Mouse (Mus musculus) left cerebral cortex, adult 11 months (tissue): ENCODE data around the gene Olfr1377.
"Not testable (repeated sequence)": the region's sequence is repeated elsewhere in the genome, so short reads cannot be mapped to it uniquely, and the experiment has no call there.

Experiments used
- DNase-seq: peaks from one replicate; pipeline ENCODE4 v3.0.0; 2022; ENCODE audit warnings: low spot score

Olfr1377 gene

DNA sequence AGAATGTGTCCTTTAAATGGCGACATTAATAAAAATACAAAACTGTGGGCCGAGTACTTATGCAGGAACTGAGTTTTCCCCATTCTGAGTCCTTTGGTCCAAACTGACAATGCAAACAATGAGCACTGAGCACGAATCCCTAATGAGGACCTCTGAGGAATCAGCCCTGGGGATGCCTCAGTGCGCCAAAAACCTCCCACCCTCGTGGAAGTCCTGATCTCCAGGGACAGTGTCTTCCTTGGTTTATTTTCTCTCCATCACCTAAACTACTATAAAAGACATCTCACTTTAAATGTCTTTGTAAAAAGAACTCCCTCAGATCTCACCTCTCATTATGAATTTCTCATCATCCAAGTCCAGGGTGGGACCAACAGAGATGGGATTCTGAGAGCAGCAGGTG lies at the start of gene Olfr1377:
TSS of gene Olfr1377 (plus strand) at position 301 of the 400 bp plus-strand sequence.
- no peak for DNase-seq

DNA sequence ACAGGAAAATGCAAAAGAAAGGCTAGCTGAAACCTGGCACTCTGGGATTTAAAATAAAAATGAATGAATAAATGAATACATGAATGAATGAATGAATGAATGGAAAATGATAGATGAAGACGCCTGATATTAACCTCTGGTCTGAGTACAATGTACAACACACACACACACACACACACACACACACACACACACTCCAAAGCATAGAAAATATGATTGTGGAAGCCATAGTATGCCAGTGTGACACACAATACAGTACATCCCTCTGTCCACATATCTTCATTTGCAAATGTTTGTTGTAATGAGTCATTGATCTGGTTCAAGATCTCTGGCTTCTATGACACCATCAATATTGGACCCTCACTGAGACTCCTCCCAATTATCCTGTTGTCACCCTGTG lies 49.7 kb upstream of the Olfr1377 start:
- DNase-seq, result no peak

DNA sequence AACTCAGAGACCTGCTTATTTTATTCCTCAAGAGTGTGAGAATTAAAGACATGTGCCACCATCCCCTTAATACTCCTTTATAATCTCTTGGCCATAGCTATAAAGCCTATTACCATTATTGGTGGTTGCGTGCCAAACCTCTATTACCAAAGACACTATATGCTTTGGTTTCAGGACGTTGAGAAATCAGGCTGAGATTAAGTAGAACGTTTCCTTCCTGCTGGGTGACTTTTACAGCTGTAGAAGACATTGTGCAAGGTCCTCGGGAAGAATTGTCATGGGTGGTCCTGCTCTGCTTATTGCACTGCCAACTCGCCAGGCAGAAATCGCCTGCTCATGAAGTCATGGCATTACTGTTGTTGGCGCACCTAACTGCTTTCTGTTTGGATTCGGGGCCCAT lies 43.3 kb upstream of the Olfr1377 start:
- no peak for DNase-seq

- DNase-seq, result no peak
These were observed 42.0 kb upstream of the Olfr1377 start for GRCm38 (mm10) chr11:50939621-50940366.

- no peak for DNase-seq
These were observed 39.4 kb upstream of the Olfr1377 start for GRCm38 (mm10) chr11:50942386-50942785.

- no peak for DNase-seq
These were observed 38.3 kb upstream of the Olfr1377 start, which contains the start of gene 4933414I15Rik for GRCm38 (mm10) chr11:50943506-50943905. TSS of gene 4933414I15Rik (minus strand) at chr11:50943765.

GRCm38 (mm10) chr11:50952290-50952689 lies 29.5 kb upstream of the Olfr1377 start:
- peak; percentile 51 for DNase-seq

GRCm38 (mm10) chr11:50953665-50954064 lies 28.1 kb upstream of the Olfr1377 start, which contains the start of gene Prop1:
TSS of gene Prop1 (minus strand) at chr11:50953765.
- no peak for DNase-seq

- no peak for DNase-seq
These were observed 16.9 kb upstream of the Olfr1377 start for GRCm38 (mm10) chr11:50964886-50965285.

DNA sequence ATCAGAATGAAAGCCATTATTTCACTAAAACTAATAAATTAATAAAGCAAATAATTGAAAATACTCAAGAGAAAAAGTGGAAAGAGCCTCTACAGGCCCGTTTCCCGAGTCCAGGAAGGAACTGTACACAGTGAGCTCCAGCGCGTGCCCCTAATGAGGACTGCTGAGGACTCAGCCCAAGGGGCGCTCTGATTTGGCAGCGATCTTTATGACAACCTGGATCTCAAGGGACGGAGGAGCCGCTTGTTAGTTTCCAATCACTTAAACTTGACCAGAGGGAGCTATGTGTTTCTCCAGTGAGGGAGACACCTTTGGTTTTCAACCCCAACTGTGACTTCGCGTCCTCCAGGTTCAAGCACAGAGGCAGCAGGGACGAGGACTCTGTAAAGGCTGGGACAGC lies 15.5 kb upstream of the Olfr1377 start, which contains the start of gene Olfr1378:
TSS of gene Olfr1378 (plus strand) at position 301 of the 400 bp plus-strand sequence.
- no peak for DNase-seq

- no peak for DNase-seq
These were observed 4.6 kb upstream of the Olfr1377 start for GRCm38 (mm10) chr11:50977216-50977615.

DNA sequence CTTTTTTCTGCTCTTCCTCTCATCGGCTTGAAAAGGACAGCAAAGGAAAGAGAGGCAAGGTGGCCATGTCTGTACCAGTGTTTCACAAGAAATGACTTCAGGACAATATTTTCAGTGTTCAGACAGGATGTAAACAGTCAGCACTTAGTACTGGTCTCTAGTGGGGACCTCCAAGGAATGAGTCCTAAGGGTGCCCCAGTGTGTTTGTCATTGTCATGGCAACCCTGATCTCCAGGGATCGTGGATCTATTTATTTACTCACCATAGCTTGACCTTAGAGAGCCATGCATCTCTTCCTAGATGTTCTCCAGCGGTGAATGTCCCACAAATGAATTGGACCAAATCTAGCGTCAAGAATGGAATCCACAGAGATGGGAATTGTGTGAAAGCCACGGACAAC lies 21.5 kb downstream of the Olfr1377 start, which contains the start of gene Olfr51:
TSS of gene Olfr51 (plus strand) at position 301 of the 400 bp plus-strand sequence.
- DNase-seq, result no peak

DNA sequence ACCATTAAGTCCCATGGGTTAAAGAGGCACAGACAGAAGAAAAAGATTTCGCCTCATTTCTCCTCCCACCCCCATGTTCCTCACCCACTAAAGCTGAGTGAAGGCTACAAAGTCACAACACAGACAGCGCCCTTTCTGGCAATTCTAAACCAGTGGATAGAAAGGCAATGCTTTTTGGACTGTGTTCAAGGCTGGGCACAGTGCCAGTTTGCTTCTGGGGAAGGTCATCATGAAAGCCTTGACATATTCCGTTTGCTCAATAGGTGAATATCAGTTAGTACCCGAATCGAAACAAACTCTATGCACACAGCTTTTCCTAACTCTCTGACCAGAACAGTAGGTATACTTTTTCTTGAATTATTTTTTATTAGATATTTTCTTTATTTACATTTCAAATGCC lies 30.1 kb downstream of the Olfr1377 start:
- DNase-seq, result no peak

DNA sequence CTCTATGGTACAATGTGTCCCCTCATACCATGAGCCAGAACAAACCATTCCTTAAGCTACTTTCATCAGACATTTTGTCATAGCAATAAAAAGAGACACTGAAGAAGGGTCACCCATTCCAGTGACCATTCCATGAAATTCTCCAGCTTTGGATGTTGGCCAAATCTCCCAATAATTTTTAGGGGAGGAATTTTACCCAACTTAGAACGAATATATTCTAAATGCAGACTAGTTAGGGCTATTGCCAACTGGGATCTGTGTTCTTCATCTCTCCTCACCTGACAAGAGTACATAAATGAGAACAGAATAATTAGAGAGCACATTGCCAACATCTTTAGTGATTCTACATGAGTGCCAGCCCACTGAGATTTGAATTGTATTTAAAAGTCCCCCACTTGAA lies 32.2 kb downstream of the Olfr1377 start, which contains the start of gene Olfr54:
TSS of gene Olfr54 (plus strand) at position 301 of the 400 bp plus-strand sequence.
- DNase-seq, result no peak

GRCm38 (mm10) chr11:51016341-51016740 lies 34.6 kb downstream of the Olfr1377 start:
- no peak for DNase-seq

GRCm38 (mm10) chr11:51026811-51027210 lies 45.0 kb downstream of the Olfr1377 start:
- not testable (repeated sequence) for DNase-seq

- not testable (repeated sequence) for DNase-seq
These were observed 47.6 kb downstream of the Olfr1377 start for GRCm38 (mm10) chr11:51029381-51029780.

GRCm38 (mm10) chr11:51030225-51030624 lies 48.5 kb downstream of the Olfr1377 start:
- no peak for DNase-seq

DNA sequence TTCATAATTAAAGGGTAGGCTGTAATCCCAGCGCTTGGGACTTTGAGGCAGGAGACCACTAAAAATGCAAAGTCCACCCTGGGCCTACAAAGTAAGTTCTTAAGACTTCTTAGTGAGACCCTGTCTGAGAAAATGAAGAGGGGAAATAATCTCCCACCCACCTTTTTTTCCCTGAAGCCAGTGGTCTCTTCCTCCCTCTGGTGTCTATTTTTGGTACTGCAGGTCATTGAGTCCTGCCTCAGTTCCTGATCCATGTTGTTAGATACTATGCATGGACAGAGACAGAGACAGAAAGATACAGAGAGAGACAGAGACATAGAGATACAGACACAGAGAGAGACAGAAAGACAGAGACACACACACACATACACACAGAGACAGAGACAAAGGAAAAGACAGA lies 51.1 kb downstream of the Olfr1377 start:
- DNase-seq, result no peak

DNA sequence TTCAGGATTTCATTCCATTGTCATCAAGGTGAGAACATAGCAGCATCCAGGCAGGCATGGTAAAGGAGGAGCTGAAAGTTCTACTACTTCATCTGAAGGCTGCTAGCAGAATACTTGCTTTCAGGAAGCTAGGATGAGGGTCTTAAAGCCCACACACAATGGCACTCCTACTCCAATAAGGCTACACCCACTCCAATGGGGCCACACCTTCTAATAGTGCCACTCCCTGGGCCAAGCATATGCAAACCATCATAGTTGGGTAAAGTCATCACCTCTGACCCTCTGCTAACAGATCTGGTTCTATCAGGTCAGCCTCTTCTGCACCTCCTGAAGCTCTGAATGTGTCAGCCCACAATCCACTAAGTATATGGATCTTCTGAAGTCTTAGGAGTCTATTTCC lies 52.4 kb downstream of the Olfr1377 start:
- not testable (repeated sequence) for DNase-seq

GRCm38 (mm10) chr11:51035951-51036350 lies 54.2 kb downstream of the Olfr1377 start:
- DNase-seq, result no peak
